Mouse (Mus musculus): ENCODE data around the gene Dync1i1.

The Dync1i1 gene

GRCm38 (mm10) chr6:6071038-6071437 is 345.6 kb downstream of the Dync1i1 start:
- no peak for DNase-seq

DNA sequence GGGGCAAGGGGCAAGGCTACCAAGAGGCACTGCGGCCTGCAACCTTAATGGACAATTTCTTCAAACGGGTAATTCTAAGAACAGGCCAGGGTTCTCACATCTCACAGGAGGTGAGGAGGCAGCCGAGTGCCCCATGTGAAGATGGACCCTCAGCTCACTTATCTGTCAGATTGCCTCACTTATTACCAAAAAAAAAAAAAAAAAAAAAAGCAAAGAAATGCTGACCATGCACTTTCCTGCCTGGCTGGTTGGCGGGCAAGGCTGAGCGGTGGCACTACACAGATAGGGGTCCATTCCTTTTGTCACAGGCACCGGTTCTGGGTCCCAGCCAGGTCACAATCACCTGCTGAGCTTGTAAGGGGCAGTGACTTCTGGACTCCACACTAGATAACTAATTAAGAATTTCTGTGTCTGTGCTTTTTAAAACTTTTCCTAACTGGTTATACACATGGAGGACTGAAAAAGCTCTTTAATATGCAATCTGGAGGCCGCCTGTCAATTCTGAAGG is 350.6 kb downstream of the Dync1i1 start:
- no peak for DNase-seq

DNA sequence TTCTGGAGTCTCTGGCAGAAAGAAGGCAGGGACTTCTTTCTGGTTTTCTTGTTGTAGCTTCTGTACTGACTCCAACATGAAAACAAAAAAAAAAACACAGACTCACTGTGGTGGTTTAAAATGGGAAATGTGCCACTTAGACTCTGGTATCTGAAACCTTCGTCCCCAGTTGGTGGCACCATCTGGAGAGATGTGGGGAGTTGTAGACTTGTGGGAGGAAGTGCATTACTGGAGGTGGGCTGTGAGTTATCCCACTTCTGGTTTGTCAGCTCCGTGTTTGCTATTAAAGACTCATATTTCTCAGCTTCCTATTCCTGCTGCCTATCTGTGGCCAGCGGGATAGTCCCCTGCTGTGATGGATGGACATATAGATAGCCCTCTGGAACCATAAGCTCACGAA is 351.8 kb downstream of the Dync1i1 start:
- no peak for DNase-seq
